In genomic region chr2:84840748-84841563, GRCm38 (mm10) we compare ENCODE assay signal across 9 mouse cellular contexts. TPM values are rescaled to one million over a fixed set of nuclear protein-coding genes. Genes with fewer than 3 reads are reported as not detected.
DNase-seq lines count a peak whose midpoint lies in the region; ATAC-seq and TF ChIP-seq lines count a peak whose summit lies in the region.
"Had no signal": no experiment of that assay in that cellular context is flagged by ENCODE, and none has a peak within 500 bp of the region (broad histone marks: within the 10 kb centered on the region; RNA-seq: fewer than 3 reads in every experiment).

No protein-coding gene starts in this region.

- no peak; the same call in 1 of the 2 replicates for ATAC-seq in heart, embryonic 14.5 days (ENCODE audit: insufficient number of reproducible peaks, insufficient read depth, low FRiP score, low read depth)
- ATAC-seq in hindbrain, embryonic 12.5 days (ENCODE audit: low FRiP score), result peak; percentile 39
- ATAC-seq in activated CD4-positive, CD25-positive, alpha-beta regulatory T cell, adult 4 months, result no peak

- H3K27me3 ChIP-seq in heart, embryonic 14.5 days (ENCODE audit: control insufficient read depth, insufficient read depth, low read length), result peaks cover 7% of the 10 kb centered on the region; the same call in 1 of the 2 replicates
- peaks cover 44% of the 10 kb centered on the region for H3K27me3 ChIP-seq in hindbrain, embryonic 12.5 days
- H3K27me3 ChIP-seq in midbrain, embryonic 10.5 days (ENCODE audit: low read depth, poor library complexity, severe bottlenecking), result peaks cover 34% of the 10 kb centered on the region

- H3K9ac ChIP-seq in heart, embryonic 14.5 days (ENCODE audit: low read length), result peak overlapping the region; percentile 80
- peak overlapping the region; percentile 68 for H3K9ac ChIP-seq in hindbrain, embryonic 12.5 days

- TF ChIP-seq CTCF in bone marrow macrophage, adult 2 months (IDR thresholded peaks at IDR 0.05; ENCODE audit: low read depth, low read length), result no peak

- no peaks in the 10 kb centered on the region for H3K9me3 ChIP-seq in heart, embryonic 14.5 days (ENCODE audit: control insufficient read depth, low read length)
- no peaks in the 10 kb centered on the region for H3K9me3 ChIP-seq in hindbrain, embryonic 12.5 days (replicated peaks)
- H3K9me3 ChIP-seq in midbrain, embryonic 10.5 days (replicated peaks), result no peaks in the 10 kb centered on the region
- H3K9me3 ChIP-seq: G1E had no signal

- TF ChIP-seq POLR2A in bone marrow macrophage, adult 2 months (IDR thresholded peaks at IDR 0.05; ENCODE audit: borderline replicate concordance, low read depth, low read length), result no peak

- 5% methylated on average over 17 of the region's 17 CpGs for WGBS in heart, embryonic 14.5 days
- 8% methylated on average over 17 of the region's 17 CpGs for WGBS in hindbrain, embryonic 12.5 days
- 10% methylated on average over 17 of the region's 17 CpGs for WGBS in midbrain, embryonic 10.5 days

- intact Hi-C loops in heart, postnatal 14 days (cut with DNase I), result no loop called here

- no peak for DNase-seq in heart, postnatal 14 days
- DNase-seq in midbrain, embryonic 10.5 days (ENCODE audit: low spot score), result no peak
- no peak for DNase-seq in retina, postnatal 1 day
- DNase-seq in spleen, postnatal 10 days (ENCODE audit: low spot score in 2 of 2), result no peak

- peak overlapping the region; percentile 92 for H3K4me2 ChIP-seq in heart, embryonic 14.5 days (ENCODE audit: low read length)
- H3K4me2 ChIP-seq in hindbrain, embryonic 12.5 days (replicated peaks), result peak overlapping the region; percentile 99

- peak overlapping the region; percentile 74 to 78 for H3K4me3 ChIP-seq in heart, embryonic 14.5 days (ENCODE audit: control insufficient read depth in 1 of 2, insufficient read depth in 1 of 2, low read depth in 1 of 2, low read length in 2 of 2)
- peak overlapping the region; percentile 26; the same call in 1 of the 2 replicates for H3K4me3 ChIP-seq in bone marrow macrophage, adult 2 months (ENCODE audit: insufficient read depth, low read length)
- H3K4me3 ChIP-seq in hindbrain, embryonic 12.5 days, result peak overlapping the region; percentile 58
- peak overlapping the region; percentile 80 for H3K4me3 ChIP-seq in midbrain, embryonic 10.5 days

- H3K4me1 ChIP-seq in heart, embryonic 14.5 days (ENCODE audit: control insufficient read depth in 2 of 2, insufficient read depth in 2 of 2, low read length in 2 of 2), result peaks cover 25 to 38% of the 10 kb centered on the region in 2 experiments
- H3K4me1 ChIP-seq in bone marrow macrophage, adult 2 months (ENCODE audit: control insufficient read depth, insufficient read depth, low read length), result no peaks in the 10 kb centered on the region
- H3K4me1 ChIP-seq in hindbrain, embryonic 12.5 days, result peaks cover 31% of the 10 kb centered on the region
- peaks cover 40% of the 10 kb centered on the region for H3K4me1 ChIP-seq in midbrain, embryonic 10.5 days

- peak overlapping the region; percentile 90 to 96 for H3K27ac ChIP-seq in heart, embryonic 14.5 days (replicated peaks in 1 of 2; ENCODE audit: control insufficient read depth in 1 of 2, insufficient read depth in 1 of 2, low read depth in 2 of 2, low read length in 2 of 2)
- H3K27ac ChIP-seq in bone marrow macrophage, adult 2 months (ENCODE audit: insufficient read depth, low read depth, low read length), result no peak overlapping the region
- H3K27ac ChIP-seq in hindbrain, embryonic 12.5 days, result peak overlapping the region; percentile 66
- peak overlapping the region; percentile 93 for H3K27ac ChIP-seq in midbrain, embryonic 10.5 days (replicated peaks)

- H3K36me3 ChIP-seq in heart, embryonic 14.5 days (ENCODE audit: control insufficient read depth, insufficient read depth, low read length), result 0 out of 2 replicates have a peak, but pooled peaks cover 13% of the 10 kb centered on the region
- no peaks in the 10 kb centered on the region for H3K36me3 ChIP-seq in hindbrain, embryonic 12.5 days
- H3K36me3 ChIP-seq in midbrain, embryonic 10.5 days, result peaks cover 23% of the 10 kb centered on the region
- H3K36me3 ChIP-seq: G1E had no signal

RNA-seq across cellular contexts. Expression of gene Slc43a1, which starts 2.3 kb away (rescaled TPM):
- polyA plus RNA-seq in heart, embryonic 14.5 days (2014; fragmentation: Nextera tagmentation; extraction: Ambion mirVana), result 9.2 and 10.5 TPM in 2 replicates
- total RNA-seq in heart, postnatal 14 days (2021), result 1 to 10 TPM; 2.9 to 3.6 TPM
- not detected in 2 replicates for polyA plus RNA-seq in bone marrow macrophage, adult 2 months (2012; ENCODE audit: insufficient read depth, insufficient read length, missing spikeins)
- polyA plus RNA-seq in hindbrain, embryonic 12.5 days (2016; fragmentation: Nextera tagmentation; extraction: Ambion mirVana), result 9.1 and 12.0 TPM in 2 replicates
- 22.4 and 26.1 TPM in 2 replicates for polyA plus RNA-seq in midbrain, embryonic 10.5 days (2016; fragmentation: Nextera tagmentation; extraction: Ambion mirVana)
- 1 to 10 TPM; 3.7 to 7.6 TPM for polyA plus RNA-seq in activated CD4-positive, CD25-positive, alpha-beta regulatory T cell, adult 4 months (2017; shearing (Covaris generic))
- polyA plus RNA-seq: G1E had no signal

RNA-seq across cellular contexts. Expression of gene Timm10, which starts 14.2 kb away (rescaled TPM):
- 90.3 and 94.1 TPM in 2 replicates for polyA plus RNA-seq in heart, embryonic 14.5 days (2014; fragmentation: Nextera tagmentation; extraction: Ambion mirVana)
- total RNA-seq in heart, postnatal 14 days (2021), result 100 to 1,000 TPM in 1 of 2 experiments, 10 to 100 TPM in 1; 78.1 to 101 TPM
- polyA plus RNA-seq in bone marrow macrophage, adult 2 months (2012; ENCODE audit: insufficient read depth, insufficient read length, missing spikeins), result 20.7 TPM in 2 replicates
- 35.0 and 35.8 TPM in 2 replicates for polyA plus RNA-seq in hindbrain, embryonic 12.5 days (2016; fragmentation: Nextera tagmentation; extraction: Ambion mirVana)
- 56.4 and 64.0 TPM in 2 replicates for polyA plus RNA-seq in midbrain, embryonic 10.5 days (2016; fragmentation: Nextera tagmentation; extraction: Ambion mirVana)
- 10 to 100 TPM; 36.8 to 40.4 TPM for polyA plus RNA-seq in activated CD4-positive, CD25-positive, alpha-beta regulatory T cell, adult 4 months (2017; shearing (Covaris generic))

RNA-seq across cellular contexts. Expression of gene Smtnl1, which starts 18.5 kb away (rescaled TPM):
- 0.11 and 0.19 TPM in 2 replicates for polyA plus RNA-seq in heart, embryonic 14.5 days (2014; fragmentation: Nextera tagmentation; extraction: Ambion mirVana)
- total RNA-seq in heart, postnatal 14 days (2021), result under 1 TPM in 1 of 2 experiments, not detected in 1; 0.14 TPM
- polyA plus RNA-seq in bone marrow macrophage, adult 2 months (2012; ENCODE audit: insufficient read depth, insufficient read length, missing spikeins), result not detected in 2 replicates
- polyA plus RNA-seq in hindbrain, embryonic 12.5 days (2016; fragmentation: Nextera tagmentation; extraction: Ambion mirVana), result 0.13 TPM in 1 of 2 replicates, not detected in the other
- 0.20 TPM in 1 of 2 replicates, not detected in the other for polyA plus RNA-seq in midbrain, embryonic 10.5 days (2016; fragmentation: Nextera tagmentation; extraction: Ambion mirVana)
- polyA plus RNA-seq in activated CD4-positive, CD25-positive, alpha-beta regulatory T cell, adult 4 months (2017; shearing (Covaris generic)), result not detected
- total RNA-seq: G1E had no signal
- polyA plus RNA-seq: G1E had no signal

RNA-seq across cellular contexts. Expression of gene Ube2l6, which starts 42.3 kb away (rescaled TPM):
- 59.4 and 82.6 TPM in 2 replicates for polyA plus RNA-seq in heart, embryonic 14.5 days (2014; fragmentation: Nextera tagmentation; extraction: Ambion mirVana)
- 10 to 100 TPM; 67.6 to 87.8 TPM for total RNA-seq in heart, postnatal 14 days (2021)
- polyA plus RNA-seq in bone marrow macrophage, adult 2 months (2012; ENCODE audit: insufficient read depth, insufficient read length, missing spikeins), result 107 and 110 TPM in 2 replicates
- 32.9 and 34.0 TPM in 2 replicates for polyA plus RNA-seq in hindbrain, embryonic 12.5 days (2016; fragmentation: Nextera tagmentation; extraction: Ambion mirVana)
- 33.0 and 34.5 TPM in 2 replicates for polyA plus RNA-seq in midbrain, embryonic 10.5 days (2016; fragmentation: Nextera tagmentation; extraction: Ambion mirVana)
- polyA plus RNA-seq in activated CD4-positive, CD25-positive, alpha-beta regulatory T cell, adult 4 months (2017; shearing (Covaris generic)), result 10 to 100 TPM; 71.4 to 83.0 TPM

RNA-seq across cellular contexts. Expression of gene Rtn4rl2, which starts 45.6 kb away (rescaled TPM):
- polyA plus RNA-seq in heart, embryonic 14.5 days (2014; fragmentation: Nextera tagmentation; extraction: Ambion mirVana), result 2.2 TPM in 2 replicates
- 1 to 10 TPM; 4.7 to 4.9 TPM for total RNA-seq in heart, postnatal 14 days (2021)
- not detected in 2 replicates for polyA plus RNA-seq in bone marrow macrophage, adult 2 months (2012; ENCODE audit: insufficient read depth, insufficient read length, missing spikeins)
- 5.2 and 6.4 TPM in 2 replicates for polyA plus RNA-seq in hindbrain, embryonic 12.5 days (2016; fragmentation: Nextera tagmentation; extraction: Ambion mirVana)
- 1.4 and 1.8 TPM in 2 replicates for polyA plus RNA-seq in midbrain, embryonic 10.5 days (2016; fragmentation: Nextera tagmentation; extraction: Ambion mirVana)
- not detected for polyA plus RNA-seq in activated CD4-positive, CD25-positive, alpha-beta regulatory T cell, adult 4 months (2017; shearing (Covaris generic))
- total RNA-seq: G1E had no signal
- polyA plus RNA-seq: G1E had no signal

Comparison
In these comparisons a context has a peak if more than half of its experiments do, and no peak if none do; other contexts are left out.
1. H3K4me3 ChIP-seq: peak in every context shown above with its lines; median percentile 80 in midbrain, embryonic 10.5 days; 76 in heart, embryonic 14.5 days; 58 in hindbrain, embryonic 12.5 days; 26 in bone marrow macrophage, adult 2 months.